Mouse (Mus musculus) ES-Bruce4 (cell line): ENCODE measurements around the gene Plekhm3.

Experiments used
- CTCF ChIP-seq: IDR thresholded peaks from one replicate; pipeline ENCODE4 v1.8.1; 2011; ENCODE audit warnings: low read depth, low read length
- EP300 ChIP-seq: IDR thresholded peaks from 2 replicates; pipeline ENCODE4 v1.6.1; 2011; ENCODE audit warnings: low read depth, low read length; ENCODE audit not compliant: insufficient read depth
- POLR2A ChIP-seq: IDR thresholded peaks from one replicate; pipeline ENCODE4 v1.8.1; 2011; ENCODE audit warnings: low read length; ENCODE audit not compliant: insufficient read depth

- TF ChIP-seq CTCF = no peak
- no peak for TF ChIP-seq POLR2A
- TF ChIP-seq EP300 = no peak
Measured at GRCm38 (mm10) chr1:64753109-64753508, 203.5 kb downstream of the Plekhm3 start.
